Mouse (Mus musculus): ENCODE results near the gene D13Ertd608e.
"Not testable (repeated sequence)": the region's sequence is repeated elsewhere in the genome, so short reads cannot be mapped to it uniquely, and the experiment has no call there.

The D13Ertd608e gene

DNA sequence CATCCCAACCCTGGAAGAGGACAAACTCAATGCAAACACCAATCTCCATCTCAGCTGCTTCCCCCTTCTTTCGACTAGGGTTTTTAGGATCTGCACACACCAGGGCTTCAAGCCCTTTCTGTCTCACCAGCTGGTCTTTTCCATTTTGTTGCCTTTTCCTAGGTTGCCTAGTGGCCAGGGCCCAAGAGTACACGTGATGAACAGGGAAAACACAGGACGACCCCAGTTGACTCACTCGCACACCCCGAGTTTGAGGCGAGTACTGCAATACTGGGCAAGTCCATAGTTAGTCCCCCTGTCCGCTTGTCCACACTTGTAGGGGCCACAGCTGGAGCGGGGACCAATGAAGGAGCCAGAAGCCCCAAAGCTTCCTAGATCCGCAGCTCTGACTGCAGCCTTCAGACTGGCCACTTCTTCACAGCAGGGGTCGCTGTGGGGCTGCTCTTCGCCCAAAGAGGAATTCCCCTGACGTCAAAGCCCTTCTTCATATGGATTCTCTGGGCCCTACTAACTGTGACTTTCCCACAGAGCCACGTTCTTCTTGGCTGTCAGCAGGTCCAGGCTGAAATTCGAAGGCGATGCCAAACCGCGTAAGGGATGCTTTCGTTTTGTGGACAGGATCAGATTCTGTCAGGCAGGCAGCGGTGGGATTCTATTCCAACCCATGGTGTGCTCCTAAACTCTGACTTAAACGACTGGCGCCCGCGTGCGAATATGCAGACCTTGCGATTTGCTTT is at the start of gene D13Ertd608e:
Gene D13Ertd608e, plus strand, starts transcription at position 687 of the 737 bp plus-strand sequence.
- DNase-seq = peak; percentile 8

GRCm38 (mm10) chr13:119789851-119790717 is 45.7 kb upstream of the D13Ertd608e start:
- DNase-seq = peak; percentile 58

DNA sequence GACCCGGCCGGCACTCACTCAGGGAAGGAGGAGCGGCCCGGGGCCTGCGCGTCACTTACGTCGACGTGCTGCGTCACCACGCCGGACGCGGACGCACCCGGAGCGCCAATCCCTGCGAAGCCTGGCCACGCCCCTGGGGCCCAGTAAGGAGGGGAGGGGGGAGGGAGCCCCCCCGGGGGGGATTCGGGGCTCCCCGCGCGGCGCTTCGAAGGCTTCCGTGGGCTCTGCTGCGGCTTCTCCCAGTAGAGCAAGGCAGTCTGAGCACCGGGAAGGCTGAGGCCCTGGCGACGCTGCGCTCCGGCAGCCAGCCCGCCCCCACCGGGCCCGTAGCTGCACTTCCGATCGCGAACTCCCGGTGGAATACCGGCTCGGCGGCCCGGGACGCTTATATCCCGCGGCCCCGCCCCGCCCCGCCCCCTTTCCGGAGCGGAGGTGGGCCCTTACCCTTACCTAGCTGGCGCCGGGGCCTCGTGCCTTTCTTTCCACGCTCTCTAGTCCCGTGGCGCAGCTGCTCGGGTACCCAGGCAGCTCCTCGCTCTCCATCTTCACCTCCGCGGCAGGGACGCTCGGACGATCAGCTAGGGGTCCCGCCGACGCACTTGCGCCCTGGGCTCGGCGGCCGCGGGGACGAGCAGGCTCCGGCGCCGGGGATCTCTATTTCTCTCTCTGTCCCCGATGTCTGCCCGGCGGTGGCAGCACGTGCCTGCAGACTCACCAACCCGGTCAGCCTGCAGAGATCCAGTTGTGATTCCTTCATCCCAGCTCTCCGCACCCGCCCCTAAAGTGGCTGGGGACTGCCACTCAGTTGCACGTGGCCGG is 44.8 kb upstream of the D13Ertd608e start, which contains the start of gene Zfp131:
Gene Zfp131, minus strand, starts transcription at position 129 of the 819 bp plus-strand sequence.
- DNase-seq = peak; percentile 95

DNA sequence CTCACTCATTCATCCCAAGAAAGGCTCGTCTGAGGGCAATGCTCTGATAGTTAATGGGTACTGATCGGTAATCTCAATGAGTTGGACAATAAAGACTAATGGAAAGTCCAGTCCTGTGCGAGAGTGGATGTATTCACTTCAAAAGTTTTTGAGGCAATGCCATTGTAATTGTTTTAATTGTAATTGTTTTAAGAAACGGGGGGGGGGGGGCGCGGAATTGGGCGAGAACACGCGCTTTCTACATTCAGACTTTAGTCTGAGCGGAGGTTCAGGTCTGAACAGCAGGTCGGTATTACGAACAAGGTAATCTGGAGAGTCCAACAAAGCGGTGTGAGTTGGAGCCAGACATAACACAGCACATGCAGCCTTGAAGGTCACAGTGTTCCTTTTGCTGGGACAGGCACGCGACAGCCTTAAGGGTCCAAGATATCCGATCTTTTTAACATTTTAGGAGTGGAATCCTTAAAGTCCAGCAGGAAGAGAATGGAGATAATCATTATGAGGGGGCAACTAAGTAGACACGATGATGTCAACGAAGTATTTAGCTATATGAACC is 44.1 kb upstream of the D13Ertd608e start:
- no peak for DNase-seq

- no peak for DNase-seq
Measured at GRCm38 (mm10) chr13:119792791-119793404, 42.9 kb upstream of the D13Ertd608e start.

GRCm38 (mm10) chr13:119797656-119798055 is 38.1 kb upstream of the D13Ertd608e start:
- no peak for DNase-seq

- no peak for DNase-seq
Measured at GRCm38 (mm10) chr13:119808937-119809336, 26.9 kb upstream of the D13Ertd608e start.

DNA sequence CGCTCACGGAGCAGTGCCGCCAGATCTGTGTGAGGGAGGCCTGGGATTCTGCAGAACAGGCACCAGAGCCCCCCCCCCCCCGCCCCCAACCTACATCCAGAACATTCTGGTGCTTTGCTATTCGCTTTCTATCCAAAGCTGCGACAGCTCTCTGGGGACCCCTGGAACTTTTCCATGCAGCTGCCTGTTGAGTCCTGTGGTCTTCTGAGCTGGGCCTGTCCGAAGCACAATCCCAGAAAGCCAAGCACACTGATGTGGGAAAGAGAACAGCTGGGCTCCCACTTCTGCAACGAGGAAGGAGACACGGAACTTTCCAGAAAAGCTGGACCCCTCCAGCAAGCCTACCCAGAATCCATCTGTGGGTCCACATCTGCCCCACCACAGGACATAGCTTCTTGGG is 25.8 kb upstream of the D13Ertd608e start:
- DNase-seq = no peak

DNA sequence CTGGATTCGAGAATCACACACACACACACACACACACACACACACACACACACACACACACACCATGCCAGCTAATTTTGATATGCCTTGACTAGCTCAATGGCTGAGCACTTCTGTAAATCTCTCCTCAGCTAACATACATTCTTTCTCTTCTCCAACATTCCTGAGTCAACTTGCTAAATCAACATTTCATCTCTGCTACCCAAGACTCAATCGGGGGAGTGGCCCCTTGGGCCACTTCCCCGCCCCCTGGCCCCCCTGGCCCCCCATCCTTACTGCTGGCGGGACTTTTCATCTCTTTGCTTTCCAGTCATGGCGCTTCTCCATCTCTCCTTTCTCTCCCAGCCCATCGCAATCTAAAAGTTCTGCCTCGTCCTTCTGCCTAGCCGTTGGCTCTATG is 19.0 kb upstream of the D13Ertd608e start:
- DNase-seq = no peak

- DNase-seq = no peak
Measured at GRCm38 (mm10) chr13:119817579-119818206, 18.1 kb upstream of the D13Ertd608e start.

DNA sequence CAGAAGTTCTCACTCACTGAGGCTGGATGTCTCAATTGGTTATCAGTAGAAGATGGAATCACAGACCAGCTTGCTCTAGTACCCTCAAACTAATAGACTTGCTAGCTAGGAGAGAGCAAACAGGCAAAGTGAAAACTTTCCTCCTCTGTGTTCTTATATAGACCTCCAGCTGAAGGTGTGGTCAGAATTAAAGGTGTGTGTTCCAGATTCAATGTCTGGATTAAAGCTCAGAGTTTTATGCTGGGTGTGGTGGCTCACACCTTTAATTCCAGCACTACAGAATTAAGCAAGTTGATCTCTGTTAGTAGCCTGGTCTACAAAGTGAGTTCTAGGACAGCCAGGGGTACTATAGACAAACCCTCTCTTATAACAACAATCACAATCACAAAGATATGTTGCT is 5.7 kb upstream of the D13Ertd608e start, which contains the start of gene AF067063:
Gene AF067063, minus strand, starts transcription at position 101 of the 400 bp plus-strand sequence.
- not testable (repeated sequence) for DNase-seq

GRCm38 (mm10) chr13:119836324-119836811 is 562 bp downstream of the D13Ertd608e start:
- DNase-seq = not testable (repeated sequence)

DNA sequence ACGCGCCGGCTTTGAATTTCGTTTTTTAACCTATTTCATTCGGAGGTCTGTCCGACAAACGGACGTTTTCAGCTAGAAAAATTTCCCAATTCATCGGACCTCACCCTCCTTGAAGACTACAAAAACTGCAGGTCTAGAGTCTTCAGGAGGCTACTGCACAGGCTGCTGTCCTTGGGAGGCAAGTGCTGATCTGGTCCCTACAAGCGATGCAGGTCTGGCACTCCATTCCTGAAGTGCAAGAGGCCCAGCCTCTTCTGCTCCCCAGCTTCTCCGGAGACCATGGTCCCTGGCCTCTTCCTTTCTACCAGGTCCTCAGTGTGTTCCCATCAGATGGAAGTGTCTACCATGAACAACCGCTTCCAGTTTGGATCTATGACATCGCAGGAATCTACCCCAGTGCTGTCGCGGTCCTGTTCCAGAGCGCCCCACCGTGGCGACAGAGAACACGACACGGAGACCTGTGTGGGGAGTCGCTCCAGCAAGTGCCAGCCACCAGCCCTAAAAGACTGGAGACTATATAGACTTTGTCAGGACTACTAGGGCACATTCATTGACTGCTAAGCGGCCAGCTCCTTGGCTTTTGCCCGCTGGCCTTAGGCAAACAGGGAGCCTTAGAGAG is 2.0 kb downstream of the D13Ertd608e start:
- DNase-seq = peak; percentile 19

DNA sequence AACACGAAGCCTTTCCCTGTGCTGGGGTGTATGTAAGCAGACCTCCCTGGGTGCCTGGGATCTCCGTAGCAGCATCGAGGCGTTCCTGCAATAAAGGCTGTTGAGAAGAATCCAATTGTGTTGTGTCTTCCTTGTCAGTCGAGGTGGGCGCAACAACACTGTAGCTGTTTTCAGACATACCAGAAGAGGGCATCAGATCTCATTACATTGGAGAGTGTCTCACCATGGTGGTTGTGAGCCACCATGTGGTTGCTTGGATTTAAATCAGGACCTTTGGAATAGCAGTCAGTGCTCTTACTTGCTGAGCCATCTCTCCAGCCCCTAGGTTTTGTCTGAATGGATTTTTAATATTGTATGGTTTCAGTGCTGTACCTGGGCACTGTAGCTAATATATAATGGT is 4.2 kb downstream of the D13Ertd608e start:
- not testable (repeated sequence) for DNase-seq

GRCm38 (mm10) chr13:119862399-119862798 is 26.6 kb downstream of the D13Ertd608e start:
- DNase-seq = not testable (repeated sequence)

GRCm38 (mm10) chr13:119864395-119864999 is 28.7 kb downstream of the D13Ertd608e start:
- not testable (repeated sequence) for DNase-seq

DNA sequence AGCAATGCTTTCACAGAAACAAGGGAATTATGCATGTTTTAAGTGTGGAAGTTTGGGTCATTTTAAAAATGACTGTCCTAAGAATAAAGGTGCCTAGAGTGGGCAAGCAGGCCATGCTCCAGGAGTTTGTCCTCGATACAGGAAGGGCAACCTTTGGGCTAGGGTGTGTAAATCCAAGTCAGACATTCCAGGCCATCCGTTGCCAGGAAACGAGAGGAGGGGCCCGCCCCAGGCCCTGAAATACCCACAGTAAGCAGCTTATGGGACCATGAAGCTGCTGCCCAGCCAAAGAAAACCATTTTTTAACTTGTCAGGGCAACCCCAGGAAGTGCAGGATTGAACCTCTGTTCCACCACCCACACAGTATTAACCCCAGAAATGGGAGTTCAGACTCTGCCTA is 51.1 kb downstream of the D13Ertd608e start:
- not testable (repeated sequence) for DNase-seq

DNA sequence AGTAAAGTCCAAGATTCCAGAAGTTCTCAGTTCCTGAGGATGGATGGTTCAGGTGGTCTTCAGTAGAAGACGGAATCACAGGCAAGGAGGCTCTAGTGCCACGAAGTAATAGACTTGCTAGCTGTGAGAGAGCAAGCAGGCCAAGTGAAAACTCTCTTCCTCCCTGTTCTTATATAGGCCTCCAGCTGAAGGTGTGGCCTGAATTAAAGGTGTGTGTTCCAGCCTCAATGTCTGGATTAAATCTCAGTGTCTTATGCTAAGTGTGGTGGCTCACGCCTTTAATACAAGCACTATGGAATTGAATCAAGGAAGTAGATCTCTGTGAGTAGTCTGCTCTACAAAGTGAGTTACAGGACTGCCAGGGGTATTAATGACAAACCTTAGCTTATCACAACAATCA is 58.9 kb downstream of the D13Ertd608e start, which contains the start of gene Tcstv1:
Gene Tcstv1, minus strand, starts transcription at position 101 of the 400 bp plus-strand sequence.
- not testable (repeated sequence) for DNase-seq
